Mouse (Mus musculus): ENCODE data around the gene Ttc21a. TPM values are rescaled to one million over a fixed set of nuclear protein-coding genes. Genes with fewer than 3 reads are reported as not detected.

The Ttc21a gene
- total RNA-seq, 1 experiment, result 0.40 TPM

GRCm38 (mm10) chr9:119902410-119903151 is 34.8 kb upstream of the Ttc21a start:
- no peak overlapping the region for H3K4me3 ChIP-seq (ENCODE audit: insufficient read depth in 1 of 2, low read depth in 1 of 2, low read length in 2 of 2, poor library complexity in 1 of 2, severe bottlenecking in 1 of 2)
- H3K9me3 ChIP-seq (ENCODE audit: control insufficient read depth, insufficient read depth, low read depth, low read length), result no peaks in the 10 kb centered on the region
- no peak for DNase-seq (ENCODE audit: low read depth, low spot score)
- no peak overlapping the region for H3K9ac ChIP-seq (ENCODE audit: insufficient read depth, low read depth, low read length, poor library complexity, severe bottlenecking)
- no peak for TF ChIP-seq ZC3H11A (IDR thresholded peaks at IDR 0.05; ENCODE audit: borderline replicate concordance, low read depth, low read length)
- TF ChIP-seq MAFK (IDR thresholded peaks at IDR 0.05; ENCODE audit: insufficient read depth, low read depth, low read length), result no peak
- no peak for TF ChIP-seq HCFC1 (IDR thresholded peaks at IDR 0.05; ENCODE audit: borderline replicate concordance, insufficient read depth, low read length)
- no peak for TF ChIP-seq CHD2 (IDR thresholded peaks at IDR 0.05; ENCODE audit: low read depth, low read length)
- no peak for TF ChIP-seq ZNF384 (IDR thresholded peaks at IDR 0.05; ENCODE audit: low read depth, low read length)
- no peak overlapping the region for H3K27ac ChIP-seq (ENCODE audit: insufficient read depth, low read depth, low read length, poor library complexity, severe bottlenecking)
- no peaks in the 10 kb centered on the region for H3K4me1 ChIP-seq (ENCODE audit: control insufficient read depth in 2 of 2, insufficient read depth in 2 of 2, low read length in 2 of 2, poor library complexity in 1 of 2)
- H3K36me3 ChIP-seq (ENCODE audit: control insufficient read depth, insufficient read depth, low read length, poor library complexity, severe bottlenecking), result peaks cover 18% of the 10 kb centered on the region
- in situ Hi-C loops (cut with MboI; ENCODE audit: low sequenced_read_pairs in 2 of 2, unreplicated experiment in 2 of 2), result no loop called here

- in situ Hi-C loops (cut with MboI; ENCODE audit: low sequenced_read_pairs in 2 of 2, unreplicated experiment in 2 of 2), result no loop called here
These were observed 28.7 kb upstream of the Ttc21a start for GRCm38 (mm10) chr9:119908708-119909107.

GRCm38 (mm10) chr9:119909931-119910330 is 27.5 kb upstream of the Ttc21a start:
- peaks cover 53% of the 10 kb centered on the region for H3K36me3 ChIP-seq (ENCODE audit: control insufficient read depth, insufficient read depth, low read length, poor library complexity, severe bottlenecking)
- no peak overlapping the region for H3K4me3 ChIP-seq (ENCODE audit: insufficient read depth in 1 of 2, low read depth in 1 of 2, low read length in 2 of 2, poor library complexity in 1 of 2, severe bottlenecking in 1 of 2)
- H3K27ac ChIP-seq (ENCODE audit: insufficient read depth, low read depth, low read length, poor library complexity, severe bottlenecking), result no peak overlapping the region
- TF ChIP-seq CHD2 (IDR thresholded peaks at IDR 0.05; ENCODE audit: low read depth, low read length) (no peak), ZNF384 (IDR thresholded peaks at IDR 0.05; ENCODE audit: low read depth, low read length) (no peak), MAFK (IDR thresholded peaks at IDR 0.05; ENCODE audit: insufficient read depth, low read depth, low read length) (no peak), HCFC1 (IDR thresholded peaks at IDR 0.05; ENCODE audit: borderline replicate concordance, insufficient read depth, low read length) (no peak), ZC3H11A (IDR thresholded peaks at IDR 0.05; ENCODE audit: borderline replicate concordance, low read depth, low read length) (no peak)
- DNase-seq (ENCODE audit: low read depth, low spot score), result no peak
- in situ Hi-C loops (cut with MboI; ENCODE audit: low sequenced_read_pairs in 2 of 2, unreplicated experiment in 2 of 2), result no loop called here
- no peaks in the 10 kb centered on the region for H3K4me1 ChIP-seq (ENCODE audit: control insufficient read depth in 2 of 2, insufficient read depth in 2 of 2, low read length in 2 of 2, poor library complexity in 1 of 2)
- no peaks in the 10 kb centered on the region for H3K9me3 ChIP-seq (ENCODE audit: control insufficient read depth, insufficient read depth, low read depth, low read length)
- H3K9ac ChIP-seq (ENCODE audit: insufficient read depth, low read depth, low read length, poor library complexity, severe bottlenecking), result no peak overlapping the region

More at GRCm38 (mm10) chr9:119908708-119909107, 28.7 kb upstream of the Ttc21a start:
- Histone ChIP-seq H3K36me3 (ENCODE audit: control insufficient read depth, insufficient read depth, low read length, poor library complexity, severe bottlenecking) (peaks cover 47% of the 10 kb centered on the region), H3K9ac (ENCODE audit: insufficient read depth, low read depth, low read length, poor library complexity, severe bottlenecking) (no peak overlapping the region), H3K9me3 (ENCODE audit: control insufficient read depth, insufficient read depth, low read depth, low read length) (no peaks in the 10 kb centered on the region), H3K4me1 (ENCODE audit: control insufficient read depth in 2 of 2, insufficient read depth in 2 of 2, low read length in 2 of 2, poor library complexity in 1 of 2) (no peaks in the 10 kb centered on the region), H3K4me3 (ENCODE audit: insufficient read depth in 1 of 2, low read depth in 1 of 2, low read length in 2 of 2, poor library complexity in 1 of 2, severe bottlenecking in 1 of 2) (no peak overlapping the region), H3K27ac (ENCODE audit: insufficient read depth, low read depth, low read length, poor library complexity, severe bottlenecking) (no peak overlapping the region)
- no peak for TF ChIP-seq ZNF384 (IDR thresholded peaks at IDR 0.05; ENCODE audit: low read depth, low read length)
- no peak for TF ChIP-seq CHD2 (IDR thresholded peaks at IDR 0.05; ENCODE audit: low read depth, low read length)
- TF ChIP-seq MAFK (IDR thresholded peaks at IDR 0.05; ENCODE audit: insufficient read depth, low read depth, low read length), result no peak
- TF ChIP-seq ZC3H11A (IDR thresholded peaks at IDR 0.05; ENCODE audit: borderline replicate concordance, low read depth, low read length), result no peak
- no peak for TF ChIP-seq HCFC1 (IDR thresholded peaks at IDR 0.05; ENCODE audit: borderline replicate concordance, insufficient read depth, low read length)
- DNase-seq (ENCODE audit: low read depth, low spot score), result no peak

- Histone ChIP-seq H3K36me3 (ENCODE audit: control insufficient read depth, insufficient read depth, low read length, poor library complexity, severe bottlenecking) (peaks cover 50% of the 10 kb centered on the region), H3K4me1 (ENCODE audit: control insufficient read depth in 2 of 2, insufficient read depth in 2 of 2, low read length in 2 of 2, poor library complexity in 1 of 2) (no peaks in the 10 kb centered on the region), H3K4me3 (ENCODE audit: insufficient read depth in 1 of 2, low read depth in 1 of 2, low read length in 2 of 2, poor library complexity in 1 of 2, severe bottlenecking in 1 of 2) (no peak overlapping the region), H3K9me3 (ENCODE audit: control insufficient read depth, insufficient read depth, low read depth, low read length) (no peaks in the 10 kb centered on the region), H3K9ac (ENCODE audit: insufficient read depth, low read depth, low read length, poor library complexity, severe bottlenecking) (no peak overlapping the region), H3K27ac (ENCODE audit: insufficient read depth, low read depth, low read length, poor library complexity, severe bottlenecking) (no peak overlapping the region)
- DNase-seq (ENCODE audit: low read depth, low spot score), result no peak
- no peak for TF ChIP-seq ZNF384 (IDR thresholded peaks at IDR 0.05; ENCODE audit: low read depth, low read length)
- in situ Hi-C loops (cut with MboI; ENCODE audit: low sequenced_read_pairs in 2 of 2, unreplicated experiment in 2 of 2), result no loop called here
These were observed 24.1 kb upstream of the Ttc21a start for GRCm38 (mm10) chr9:119913087-119913838.
